In the genomic region with DNA sequence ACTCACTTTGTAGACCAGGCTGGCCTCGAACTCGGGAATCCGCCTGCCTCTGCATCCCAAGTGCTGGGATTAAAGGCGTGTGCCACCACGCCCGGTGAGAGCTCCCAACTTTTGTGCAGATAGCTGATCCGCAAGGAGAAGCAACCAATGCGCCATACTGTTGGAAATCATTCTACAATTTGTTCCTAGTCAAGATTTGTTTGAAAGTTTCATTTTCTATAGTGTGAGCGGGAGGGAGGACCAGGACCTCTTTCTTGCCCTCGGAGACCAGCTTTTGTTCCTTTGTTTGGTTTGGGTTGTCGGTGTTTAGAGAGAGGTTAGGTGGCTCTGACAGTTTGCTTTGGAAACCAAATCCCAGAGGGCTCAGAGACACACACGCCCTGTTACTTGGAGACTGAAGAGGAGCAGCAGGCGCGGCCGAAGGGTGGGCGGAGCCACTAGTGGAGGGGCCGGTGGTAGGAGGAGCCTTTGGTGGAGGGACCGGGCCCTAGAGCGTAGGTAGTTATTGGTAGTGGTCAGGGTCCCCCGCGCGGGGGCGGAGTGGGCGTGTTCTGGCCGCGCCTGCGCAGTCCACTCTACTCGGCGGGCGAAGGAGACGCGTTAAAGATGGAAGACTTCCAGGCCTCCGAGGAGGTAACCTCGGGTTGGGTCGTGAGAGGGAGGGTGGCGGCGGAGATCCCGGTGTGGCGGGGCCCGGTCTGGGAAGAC, we compare ENCODE assay signal across 8 mouse cellular contexts. TPM values are rescaled to one million over a fixed set of nuclear protein-coding genes. Genes with fewer than 3 reads are reported as not detected.
DNase-seq lines count a peak whose midpoint lies in the region; ATAC-seq and TF ChIP-seq lines count a peak whose summit lies in the region.
"Not testable (repeated sequence)": the region's sequence is repeated elsewhere in the genome, so short reads cannot be mapped to it uniquely, and the experiment has no call there.

A gene (plus strand): TSS at position 468 of the 708 bp plus-strand sequence.

- TF ChIP-seq CTCF in cortical plate, adult 2 months (IDR thresholded peaks at IDR 0.05; ENCODE audit: extremely low read depth, insufficient read depth, low read length) = not testable (repeated sequence)

- not testable (repeated sequence) for H3K27ac ChIP-seq in cortical plate, adult 2 months (ENCODE audit: insufficient read depth, low read length)

- TF ChIP-seq POLR2A in cortical plate, adult 2 months (IDR thresholded peaks at IDR 0.05; ENCODE audit: extremely low read depth, insufficient read depth, low read length) = not testable (repeated sequence)

- intact Hi-C loops in left cerebral cortex, postnatal 14 days (cut with DNase I) = not testable (repeated sequence)

- peak; percentile 64 to 84 for DNase-seq in gastrocnemius, adult 8-10 months (ENCODE audit: low spot score in 2 of 2)
- DNase-seq in induced T-regulatory cell, adult 2 months (ENCODE audit: low read depth) = peak; percentile 85
- DNase-seq in left cerebral cortex, postnatal 14 days (ENCODE audit: low spot score in 2 of 2) = peak in 1 of 2 experiments; percentile 45
- peak; percentile 47 for DNase-seq in right cerebral cortex, postnatal 25 days
- DNase-seq in yolk sac, embryonic 10.5 days (ENCODE audit: low spot score) = peak; percentile 89

- ATAC-seq in activated CD4-positive, CD25-positive, alpha-beta regulatory T cell, adult 4 months = peak; percentile 80
- peak; percentile 99 for ATAC-seq in megakaryocyte-erythroid progenitor cell, adult 5-6 weeks (replicated peaks; ENCODE audit: low FRiP score, low TSS enrichment, poor library complexity, severe bottlenecking)

- H3K4me3 ChIP-seq in cortical plate, adult 2 months (ENCODE audit: insufficient read depth, low read length) = peak within 1 kb of the TSS; percentile 34; the same call in 1 of the 2 replicates

- not testable (repeated sequence) for H3K4me1 ChIP-seq in cortical plate, adult 2 months (ENCODE audit: control insufficient read depth, insufficient read depth, low read length)

RNA-seq across cellular contexts. Expression of the gene that starts here (rescaled TPM):
- polyA plus RNA-seq in activated CD4-positive, CD25-positive, alpha-beta regulatory T cell, adult 4 months (2017; shearing (Covaris generic)) = 10 to 100 TPM; 21.6 to 42.6 TPM
- 10.6 and 10.7 TPM in 2 replicates for polyA plus RNA-seq in cortical plate, adult 2 months (2012; rRNA removed)
- total RNA-seq in gastrocnemius, adult 8-10 months (2022) = 1 to 10 TPM in 3 of 4 experiments, under 1 TPM in 1; 0.72 to 2.6 (median 1.9) TPM
- 10 to 100 TPM; 19.5 to 22.7 TPM for total RNA-seq in left cerebral cortex, postnatal 14 days (2021)
- total RNA-seq in megakaryocyte-erythroid progenitor cell, adult 5-6 weeks (2014; fragmentation: Nextera tagmentation) = 6.5 and 14.3 TPM in 2 replicates
- 6.3 TPM in 1 of 2 replicates, not detected in the other for total RNA-seq in megakaryocyte-erythroid progenitor cell, adult 5-6 weeks (2017)
